Mouse (Mus musculus) left cerebral cortex, adult 8-10 months (tissue): ENCODE data around the gene Riox2. TPM values are rescaled to one million over a fixed set of nuclear protein-coding genes. Genes with fewer than 3 reads are reported as not detected.

Experiments used
- DNase-seq, 2 experiments: peaks; one replicate each; pipeline ENCODE4 v3.0.0; 2022; ENCODE audit warnings: low spot score in 2 of 2
- total RNA-seq, 4 experiments: library from RNA; stranded (reverse); gene quantifications; 2 replicates each; pipeline ENCODE4 v1.2.4; 2022

Riox2 gene
- total RNA-seq, 4 experiments from 2014 or later: 14.2 to 15.7 (median 14.8) TPM

GRCm38 (mm10) chr16:59517447-59518219, 46.1 kb downstream of the Riox2 start:
- no peak for DNase-seq

- DNase-seq: no peak
Measured at GRCm38 (mm10) chr16:59521752-59522423, 50.3 kb downstream of the Riox2 start.

DNA sequence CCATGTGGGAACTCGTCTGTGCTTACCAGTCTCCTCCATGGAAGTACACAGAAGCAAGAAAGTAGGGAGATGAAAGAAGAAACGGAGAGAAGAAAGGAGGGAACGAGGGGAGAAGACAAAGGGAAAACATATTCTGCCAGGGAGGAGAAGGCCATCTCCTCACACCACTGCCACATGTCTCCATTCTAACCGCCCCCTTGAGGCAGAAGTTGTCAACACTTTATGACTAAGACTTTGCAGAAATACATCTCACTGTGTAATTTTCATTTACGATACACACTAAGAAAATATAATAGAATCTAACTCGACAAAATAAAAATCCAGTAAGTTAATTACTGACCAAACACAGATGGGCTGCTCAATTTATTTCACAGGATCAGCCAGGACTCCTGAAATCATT, 55.4 kb downstream of the Riox2 start:
- no peak for DNase-seq

- no peak for DNase-seq
Measured at GRCm38 (mm10) chr16:59529570-59529969, 58.0 kb downstream of the Riox2 start.

DNA sequence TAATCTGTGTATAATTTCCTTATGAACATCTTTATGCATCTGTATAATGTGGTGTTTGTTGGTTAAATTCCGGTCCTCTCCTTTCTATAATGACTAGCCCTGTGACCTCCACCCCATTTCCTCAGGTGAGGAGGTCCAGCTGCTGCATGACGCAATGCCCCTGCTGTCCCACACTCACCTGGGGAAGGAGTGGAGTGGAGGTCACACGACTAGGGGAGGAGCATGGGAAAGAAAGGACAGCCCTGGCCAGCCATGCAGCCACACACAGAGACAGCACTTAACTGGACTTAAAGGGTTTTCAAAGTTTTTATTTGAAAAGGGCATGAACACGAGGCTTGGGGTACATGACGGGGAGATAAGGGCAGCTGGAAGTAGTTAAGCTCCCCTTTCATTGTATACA, 59.7 kb downstream of the Riox2 start:
- DNase-seq: no peak

- no peak for DNase-seq
Measured at GRCm38 (mm10) chr16:59532561-59532960, 61.0 kb downstream of the Riox2 start.

DNA sequence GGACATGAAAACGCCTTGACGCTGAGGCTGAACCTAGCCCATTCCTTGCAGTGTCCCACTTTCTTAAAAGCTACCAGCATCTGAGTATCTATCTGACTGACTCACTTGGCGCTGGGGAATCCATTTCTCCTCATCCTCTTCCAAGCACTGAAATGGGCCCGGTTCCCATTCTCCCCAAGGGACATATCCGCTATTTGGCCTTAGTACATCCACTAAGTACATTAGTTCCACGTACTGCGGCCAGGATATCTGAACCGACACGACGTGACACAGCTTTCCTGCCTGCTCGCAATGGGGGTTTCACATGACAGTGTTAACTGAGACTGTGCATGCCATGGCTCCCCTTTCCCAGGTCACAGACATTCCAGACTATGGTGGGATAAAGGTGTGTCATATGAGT, 62.8 kb downstream of the Riox2 start:
- no peak for DNase-seq

- no peak for DNase-seq
Measured at GRCm38 (mm10) chr16:59535673-59536072, 64.1 kb downstream of the Riox2 start.

- DNase-seq: no peak
Measured at GRCm38 (mm10) chr16:59540944-59541343, 69.4 kb downstream of the Riox2 start.

GRCm38 (mm10) chr16:59541382-59541781, 69.8 kb downstream of the Riox2 start:
- no peak for DNase-seq

Other genes starting within 250 kb of the Riox2 start
- not detected for gene Olfr201, start 199.1 kb upstream of the Riox2 start, total RNA-seq
- not detected for gene Olfr202, start 185.0 kb upstream of the Riox2 start, total RNA-seq
- not detected for gene Olfr203, start 172.9 kb upstream of the Riox2 start, total RNA-seq
- gene Olfr204, start 153.5 kb upstream of the Riox2 start, total RNA-seq: under 1 TPM in 1 of 4 experiments, not detected in 3; 0.13 TPM
- not detected for gene Olfr205, start 140.6 kb upstream of the Riox2 start, total RNA-seq
- gene Olfr206, start 122.5 kb upstream of the Riox2 start, total RNA-seq: not detected
- not detected for gene Olfr209, start 107.8 kb upstream of the Riox2 start, total RNA-seq
- gene Gabrr3, start 64.4 kb upstream of the Riox2 start, total RNA-seq: under 1 TPM in 3 of 4 experiments, not detected in 1; 0.11 to 0.22 (median 0.11) TPM
- gene Crybg3, start 129.2 kb downstream of the Riox2 start, total RNA-seq: 1 to 10 TPM; 6.6 to 8.7 (median 8.2) TPM
- gene Arl6, start 167.6 kb downstream of the Riox2 start, total RNA-seq: 10 to 100 TPM; 26.6 to 31.1 (median 28.9) TPM